Mouse (Mus musculus) E14TG2a.4 (cell line): Measurements from ENCODE around the gene Timm10.

ENCODE experiments used
- CTCF ChIP-seq: conservative IDR thresholded peaks from 2 replicates; pipeline ENCODE4 v1.5.1; 2014; ENCODE audit warnings: low read length
- NANOG ChIP-seq: IDR thresholded peaks from 2 replicates; pipeline ENCODE4 v1.6.1; 2014; ENCODE audit warnings: borderline replicate concordance, low read length, mixed read lengths
- POU5F1 ChIP-seq: IDR thresholded peaks from 2 replicates; pipeline ENCODE4 v1.6.1; 2014; ENCODE audit warnings: low read length, borderline replicate concordance

GRCm38 (mm10) chr2:84809330-84809729 lies 17.5 kb upstream of the Timm10 start:
- TF ChIP-seq CTCF (no peak), NANOG (no peak), POU5F1 (no peak)
